Mouse (Mus musculus) effector memory CD4-positive, alpha-beta T cell, adult 7 months (primary cell): Measurements from ENCODE around the gene Cadps2. TPM values are rescaled to one million over a fixed set of nuclear protein-coding genes. Genes with fewer than 3 reads are reported as not detected.

ENCODE experiments used
- polyA plus RNA-seq: library from polyadenylated mRNA; unstranded; fragments of 100-300 nt; shearing (Covaris generic); gene quantifications from one replicate; pipeline ENCODE4 v1.2.1, GENCODE M21; 2017

The Cadps2 gene
- polyA plus RNA-seq = not detected

GRCm38 (mm10) chr6:23839009-23839811, at the start of gene Cadps2:
TSS of gene Cadps2 (minus strand) at chr6:23839421.

GRCm38 (mm10) chr6:23655036-23655435, 184.2 kb downstream of the Cadps2 start, which contains the start of gene Rnf148:
TSS of gene Rnf148 (minus strand) at chr6:23655136.

GRCm38 (mm10) chr6:23650205-23650604, 189.0 kb downstream of the Cadps2 start, which contains the start of gene Rnf133:
TSS of gene Rnf133 (minus strand) at chr6:23650305.

GRCm38 (mm10) chr6:23248313-23249052, 590.7 kb downstream of the Cadps2 start, which contains the start of gene Fezf1:
TSS of gene Fezf1 (minus strand) at chr6:23248362.

Other genes with a start within 250 kb of the Cadps2 start
- gene Rnf133, start 189.1 kb downstream of the Cadps2 start, polyA plus RNA-seq = 0.28 TPM
- not detected for gene Rnf148, start 184.3 kb downstream of the Cadps2 start, polyA plus RNA-seq
- not detected for gene Tas2r118, start 130.6 kb upstream of the Cadps2 start, polyA plus RNA-seq